Mouse (Mus musculus) cortical plate, adult 2 months (tissue): Measurements from ENCODE around the gene Adgrf1.

Experiments used
- CTCF ChIP-seq: fragments of 200-500 bp; IDR thresholded peaks from 2 replicates; pipeline ENCODE4 v1.5.1; 2011; ENCODE audit warnings: mild to moderate bottlenecking, control low read depth, low read length; ENCODE audit not compliant: insufficient read depth; ENCODE audit errors: extremely low read depth
- POLR2A ChIP-seq: fragments of 200-500 bp; IDR thresholded peaks from 2 replicates; pipeline ENCODE4 v1.6.1; 2011; ENCODE audit warnings: mild to moderate bottlenecking, low read length, control low read depth; ENCODE audit not compliant: insufficient read depth; ENCODE audit errors: extremely low read depth

- TF ChIP-seq POLR2A (no peak), CTCF (no peak)
These were observed 92.8 kb downstream of the Adgrf1 start for GRCm38 (mm10) chr17:43362881-43363280.
